Mouse (Mus musculus) T-helper 1 cell (primary cell): ENCODE data around the gene Hid1.

ENCODE experiments used
- in situ Hi-C: fragments of 300-600 bp; cut with MboI, MseI; formaldehyde crosslinking; loops from one replicate; pipeline ENCODE4 v1.15.1; 2025; ENCODE audit warnings: high pct_unique_total_duplicates

Gene Hid1

GRCm38 (mm10) chr11:115374695-115375425, 7.3 kb upstream of the Hid1 start:
- in situ Hi-C loops = no loop called here

DNA sequence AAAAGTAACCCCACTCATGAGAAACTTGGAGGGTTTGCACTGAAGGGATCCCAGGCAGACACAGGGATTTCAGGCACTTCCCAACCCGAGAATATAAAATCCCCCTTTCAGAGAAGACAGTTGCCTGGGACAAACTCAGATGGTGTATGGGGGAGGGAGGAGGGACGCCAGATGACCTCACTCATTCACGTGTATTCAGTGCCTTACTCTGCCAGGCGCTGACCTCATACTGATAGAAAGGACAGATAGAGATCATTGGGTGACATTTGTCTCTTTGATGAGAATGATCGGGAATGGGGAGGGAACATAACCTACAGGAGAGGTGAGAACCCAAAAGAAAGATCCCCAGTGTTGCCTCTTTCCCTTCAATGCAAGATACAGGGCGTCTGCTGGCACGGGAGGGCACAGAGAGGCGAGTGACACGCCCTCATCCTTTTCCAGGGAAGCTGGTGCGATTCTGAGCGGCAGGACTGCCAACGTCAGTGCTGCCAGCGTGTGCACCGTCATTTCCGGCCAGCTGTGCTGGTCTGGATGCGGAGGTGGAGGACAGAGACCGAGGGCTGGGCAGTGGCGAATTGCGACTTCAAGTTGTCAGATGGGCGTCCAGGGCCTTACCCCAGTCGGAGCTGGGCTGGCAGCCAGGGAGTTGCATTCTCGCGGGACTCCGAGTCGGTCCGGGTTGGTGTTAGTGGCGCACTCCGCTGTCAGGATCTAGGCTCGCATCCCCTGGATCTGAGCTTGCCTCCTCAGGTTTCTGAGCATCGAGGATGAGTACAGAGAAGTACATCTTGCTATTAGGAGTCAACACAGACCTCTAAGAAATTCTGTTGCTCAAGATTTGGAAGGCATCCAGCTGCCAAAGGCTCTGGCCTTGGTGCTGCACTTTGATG, 6.5 kb upstream of the Hid1 start:
- in situ Hi-C loops = no loop called here

DNA sequence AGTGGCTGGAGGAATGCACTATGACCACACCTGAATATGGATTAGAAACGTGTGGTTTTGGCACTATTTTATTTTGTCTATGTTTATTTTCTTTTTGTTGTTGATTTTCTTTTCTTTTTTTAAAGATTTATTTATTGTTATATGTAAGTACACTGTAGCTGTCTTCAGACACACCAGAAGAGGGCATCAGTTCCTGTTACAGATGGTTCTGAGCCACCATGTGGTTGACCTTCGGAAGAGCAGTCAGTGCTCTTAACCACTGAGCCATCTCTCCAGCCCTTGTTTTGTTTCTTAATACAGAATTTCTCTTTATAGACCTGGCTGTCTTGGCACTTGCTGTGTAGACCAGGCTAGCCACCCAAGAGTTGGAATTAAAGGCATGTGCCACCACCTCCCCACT, 5.2 kb upstream of the Hid1 start:
- in situ Hi-C loops = no loop called here

GRCm38 (mm10) chr11:115372015-115372414, 4.5 kb upstream of the Hid1 start:
- in situ Hi-C loops = no loop called here

- in situ Hi-C loops = no loop called here
Measured at GRCm38 (mm10) chr11:115371354-115371753, 3.8 kb upstream of the Hid1 start.

GRCm38 (mm10) chr11:115370368-115370767, 2.8 kb upstream of the Hid1 start:
- in situ Hi-C loops = no loop called here

GRCm38 (mm10) chr11:115366706-115367394, 706 bp downstream of the Hid1 start:
- in situ Hi-C loops = no loop called here

GRCm38 (mm10) chr11:115366039-115366705, 1.4 kb downstream of the Hid1 start:
- in situ Hi-C loops = no loop called here

DNA sequence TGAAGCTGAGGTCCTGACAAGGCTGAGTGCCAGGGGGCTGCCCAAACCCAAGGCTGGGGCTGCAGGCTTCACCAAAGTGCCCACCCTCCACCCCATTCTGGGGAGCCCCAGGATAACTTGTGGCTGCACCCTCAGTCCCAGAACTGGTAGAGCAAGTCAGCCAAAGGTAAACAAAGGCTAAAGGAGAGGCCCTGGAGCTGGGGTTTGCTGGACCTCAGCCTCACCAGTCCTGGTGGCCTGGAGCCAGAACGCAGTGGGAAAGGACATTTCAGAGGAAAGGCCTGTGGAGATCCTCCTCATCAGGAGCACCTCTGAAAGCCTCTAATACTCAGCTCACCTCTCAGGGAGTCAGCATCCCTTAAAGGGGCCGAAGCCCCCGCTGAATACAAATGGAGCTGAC, 3.4 kb downstream of the Hid1 start:
- in situ Hi-C loops = no loop called here

GRCm38 (mm10) chr11:115359726-115360125, 7.8 kb downstream of the Hid1 start:
- in situ Hi-C loops = loop anchor here (5.0 kb wide), 2 partner anchors 42 to 113 kb away; no protein-coding TSS in a partner anchor

DNA sequence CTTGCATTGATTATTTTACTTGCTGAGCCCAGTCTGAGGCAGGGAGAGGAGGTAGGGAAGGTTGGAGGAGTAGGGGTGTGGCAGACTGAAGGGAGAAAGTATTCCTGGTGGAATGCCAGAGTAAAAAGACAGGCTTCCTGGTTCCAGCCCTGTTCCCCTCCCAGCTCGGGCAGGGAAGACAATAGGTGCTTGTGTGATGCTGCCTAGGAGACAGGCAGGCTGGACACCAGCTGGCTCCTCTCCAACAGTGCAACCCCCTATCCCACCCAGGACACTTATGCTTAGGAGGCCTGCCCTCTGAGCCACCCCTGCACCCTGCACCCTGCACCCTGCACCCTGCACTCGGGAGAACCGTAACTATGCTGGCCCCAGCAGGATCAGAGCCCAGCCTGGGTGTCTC, 8.3 kb downstream of the Hid1 start:
- in situ Hi-C loops = loop anchor here (5.0 kb wide), 2 partner anchors 42 to 113 kb away; no protein-coding TSS in a partner anchor

DNA sequence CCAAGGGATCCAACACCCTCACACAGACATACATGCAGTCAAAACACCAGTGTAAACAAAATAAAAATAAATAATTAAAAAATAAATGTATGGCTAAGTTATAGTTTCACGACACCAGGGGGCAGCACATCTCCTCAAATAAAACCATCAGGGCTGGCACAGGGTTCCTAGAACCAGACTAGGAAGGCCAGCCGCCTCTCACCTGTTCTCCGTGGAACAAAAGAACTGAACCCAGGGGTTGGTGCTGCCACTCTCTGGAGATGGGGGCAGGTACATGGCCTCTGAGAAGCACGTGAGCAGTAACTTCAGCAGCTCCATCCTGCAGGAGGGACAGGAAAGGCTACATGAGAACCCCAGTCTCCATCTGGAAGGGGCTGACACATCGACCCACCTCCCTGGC, 9.1 kb downstream of the Hid1 start:
- in situ Hi-C loops = loop anchor here (5.0 kb wide), 2 partner anchors 41 to 114 kb away; no protein-coding TSS in a partner anchor

GRCm38 (mm10) chr11:115354183-115354582, 13.4 kb downstream of the Hid1 start:
- in situ Hi-C loops = no loop called here

- in situ Hi-C loops = no loop called here
Measured at GRCm38 (mm10) chr11:115353375-115353774, 14.2 kb downstream of the Hid1 start.

- in situ Hi-C loops = no loop called here
Measured at GRCm38 (mm10) chr11:115349976-115350375, 17.6 kb downstream of the Hid1 start.

GRCm38 (mm10) chr11:115348681-115349248, 18.8 kb downstream of the Hid1 start:
- in situ Hi-C loops = no loop called here

- in situ Hi-C loops = no loop called here
Measured at GRCm38 (mm10) chr11:115345515-115345914, 22.0 kb downstream of the Hid1 start.

- in situ Hi-C loops = no loop called here
Measured at GRCm38 (mm10) chr11:115344967-115345366, 22.6 kb downstream of the Hid1 start.

DNA sequence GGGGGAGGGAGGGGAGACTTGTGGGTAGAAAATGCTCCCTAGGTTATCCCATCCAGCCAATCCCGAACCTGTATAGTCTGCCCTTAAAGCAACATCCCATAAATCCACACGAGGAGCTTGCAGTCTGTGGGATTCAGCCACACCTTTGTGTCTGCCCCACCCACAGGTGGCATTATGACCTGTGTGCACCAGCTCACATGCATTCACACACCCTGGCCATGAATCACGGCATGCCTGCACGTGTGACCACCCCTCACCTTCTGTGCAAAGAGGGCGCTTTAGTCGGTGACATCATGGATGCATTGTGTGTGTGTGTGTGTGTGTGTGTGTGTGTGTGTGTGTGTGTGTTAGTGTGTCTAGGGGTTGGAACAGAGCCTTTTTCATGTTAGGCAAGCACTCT, 25.7 kb downstream of the Hid1 start:
- in situ Hi-C loops = no loop called here

- in situ Hi-C loops = no loop called here
Measured at GRCm38 (mm10) chr11:115341246-115341645, 26.3 kb downstream of the Hid1 start.

DNA sequence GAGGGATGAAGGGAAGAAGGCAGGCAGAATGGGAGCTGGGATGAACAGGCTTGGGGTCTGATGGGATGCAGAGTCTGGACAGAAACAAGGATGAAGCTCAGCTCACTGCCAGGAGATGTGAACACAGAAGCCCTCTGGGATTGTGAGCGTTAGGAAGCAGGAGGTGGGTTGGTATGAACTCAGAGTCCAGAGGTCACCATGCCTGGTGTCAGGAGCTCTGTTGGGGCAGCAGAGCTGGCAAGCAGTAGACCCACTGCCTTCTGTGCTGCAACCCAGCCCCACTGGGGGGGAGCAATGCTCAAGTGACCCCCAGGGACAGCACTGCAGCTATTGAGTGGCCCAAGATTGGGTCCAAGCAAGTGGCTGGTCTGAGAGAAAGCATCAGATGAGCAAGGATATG, 29.7 kb downstream of the Hid1 start:
- in situ Hi-C loops = loop anchor here (10.0 kb wide), 1 partner anchor 1153 kb away; no protein-coding TSS in a partner anchor
